Mouse (Mus musculus): ENCODE measurements around the gene Clspn.
A peak's percentile ranks its signal among the peaks of the same experiment; 100 is the strongest.

Gene Clspn

DNA sequence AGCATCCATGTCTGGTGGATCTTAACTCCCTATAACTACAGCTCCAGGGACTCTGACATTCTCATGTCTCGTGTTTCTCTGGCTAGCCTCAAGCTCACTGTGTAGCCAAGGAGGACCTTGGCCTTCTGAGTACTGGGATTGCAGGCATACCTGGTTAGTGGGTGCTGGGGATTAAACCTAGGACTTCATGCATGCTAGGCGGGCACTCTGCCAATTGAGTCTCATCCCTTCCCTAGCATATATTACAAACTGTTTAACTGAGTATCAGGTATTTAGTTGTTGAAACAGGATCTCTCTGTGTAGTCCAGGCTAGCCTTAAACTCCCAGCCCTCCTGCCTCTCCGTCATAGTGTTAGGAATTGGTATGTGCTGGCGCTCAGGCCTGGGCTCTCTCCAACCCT is 10.5 kb downstream of the Clspn start:
- no peak for DNase-seq

DNA sequence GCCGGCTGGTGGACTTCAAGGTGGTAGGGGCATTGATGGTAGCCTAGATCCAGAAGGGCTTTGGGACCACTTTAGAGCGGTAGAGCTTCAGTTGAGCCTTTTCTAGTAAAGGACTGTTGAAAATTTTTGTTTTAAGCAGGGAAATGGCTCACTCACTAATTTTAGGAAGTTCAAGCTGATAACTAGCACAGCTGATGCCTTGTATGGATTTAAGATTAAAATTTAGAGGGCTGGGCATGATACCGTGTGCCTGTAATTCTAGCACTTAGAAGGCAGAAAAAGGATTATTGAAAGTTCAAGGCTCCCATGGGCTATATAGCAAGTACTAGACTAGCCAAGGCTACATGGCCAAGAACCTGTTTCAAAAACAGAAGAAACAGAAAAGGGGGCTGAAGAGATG is 13.0 kb downstream of the Clspn start:
- DNase-seq: no peak

DNA sequence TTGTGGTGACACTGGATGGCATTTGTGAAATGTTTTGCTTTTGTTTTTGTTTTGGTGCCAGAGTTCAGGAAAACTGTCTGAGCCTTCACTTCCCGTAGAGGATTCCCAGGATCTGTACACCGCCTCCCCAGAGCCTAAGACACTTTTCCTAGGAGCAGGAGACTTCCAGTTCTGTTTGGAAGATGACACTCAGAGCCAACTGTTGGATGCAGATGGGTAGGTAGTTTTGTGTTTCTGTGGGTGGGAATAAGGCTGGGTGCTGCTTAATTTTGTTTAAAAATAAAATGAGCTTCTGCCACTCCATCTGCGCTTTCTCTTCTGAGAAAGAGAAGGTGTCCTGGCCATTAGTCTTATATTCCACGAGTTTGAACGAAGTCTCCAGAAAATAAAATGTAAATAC is 19.5 kb downstream of the Clspn start:
- no peak for DNase-seq

DNA sequence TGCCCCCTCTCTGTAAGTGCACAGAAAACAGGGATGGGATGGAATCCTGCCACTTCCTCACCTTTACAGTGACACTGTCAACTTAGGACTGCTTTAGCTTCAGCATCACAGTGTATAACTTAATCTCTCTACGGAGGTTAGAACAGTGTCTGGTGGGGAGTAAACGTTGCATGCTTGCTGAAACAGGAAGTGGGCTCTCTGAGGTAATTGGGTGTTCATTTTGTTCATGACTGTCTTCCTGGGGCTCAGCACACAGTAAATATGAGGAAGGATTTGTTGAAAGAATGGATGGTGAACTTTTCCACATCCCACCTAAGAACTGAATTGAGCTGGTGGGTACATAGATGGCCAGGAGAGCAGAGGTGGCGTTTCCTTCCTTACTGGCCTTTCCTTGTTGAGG is 21.2 kb downstream of the Clspn start:
- no peak for DNase-seq

DNA sequence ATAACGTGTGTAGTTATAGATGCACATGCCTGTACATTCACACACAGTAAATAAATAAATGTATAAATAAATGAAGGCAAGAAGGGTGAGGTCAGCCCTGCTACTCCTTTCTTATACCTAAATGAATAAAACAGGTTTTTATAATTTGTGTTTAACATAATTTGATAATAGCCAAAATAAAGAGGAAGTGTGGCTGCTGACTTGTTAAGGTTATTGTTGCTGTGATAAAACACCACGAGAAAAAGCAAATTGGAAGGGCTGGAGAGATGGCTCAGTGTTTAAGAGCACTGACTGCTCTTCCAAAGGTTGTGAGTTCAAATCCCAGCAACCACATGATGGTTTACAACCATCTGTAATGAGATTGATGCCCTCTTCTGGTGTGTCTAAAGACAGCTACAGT is 22.3 kb downstream of the Clspn start:
- DNase-seq: no peak

DNA sequence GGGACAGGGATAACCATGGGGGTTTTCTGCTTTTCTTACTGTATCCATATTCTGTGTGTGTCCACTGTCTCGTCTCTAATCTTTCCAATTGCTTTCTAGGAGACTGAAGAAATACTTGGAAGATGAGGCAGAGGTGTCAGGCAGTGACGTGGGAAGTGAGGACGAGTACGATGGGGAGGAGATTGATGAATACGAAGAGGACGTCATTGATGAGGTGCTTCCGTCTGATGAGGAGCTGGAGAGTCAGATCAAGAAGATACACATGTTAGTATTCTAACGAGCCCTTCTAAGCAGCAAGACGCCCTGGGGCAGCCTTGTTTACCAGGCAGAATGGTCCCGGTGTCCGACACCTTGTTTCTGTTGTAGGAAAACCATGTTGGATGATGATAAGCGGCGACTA is 29.0 kb downstream of the Clspn start:
- no peak for DNase-seq

DNA sequence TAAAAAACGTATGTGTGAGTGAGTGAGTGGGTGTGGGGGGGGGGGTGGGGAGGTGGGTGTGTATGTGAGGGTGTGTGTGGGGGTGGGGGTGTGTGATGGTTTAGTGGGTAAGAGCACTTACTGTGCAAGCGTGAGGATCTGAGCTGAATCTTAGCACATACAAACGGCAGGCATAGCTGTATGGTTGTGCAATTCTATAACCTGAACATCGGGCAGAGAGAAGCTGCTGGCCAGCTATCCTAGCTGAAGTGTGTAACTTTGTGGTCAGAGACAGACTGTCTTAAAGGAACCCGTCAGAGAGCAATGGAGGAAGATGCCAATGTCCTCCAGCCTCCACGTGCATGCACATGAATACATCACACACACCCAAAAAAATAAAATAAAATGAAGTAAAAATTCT is 35.3 kb downstream of the Clspn start:
- no peak for DNase-seq

DNA sequence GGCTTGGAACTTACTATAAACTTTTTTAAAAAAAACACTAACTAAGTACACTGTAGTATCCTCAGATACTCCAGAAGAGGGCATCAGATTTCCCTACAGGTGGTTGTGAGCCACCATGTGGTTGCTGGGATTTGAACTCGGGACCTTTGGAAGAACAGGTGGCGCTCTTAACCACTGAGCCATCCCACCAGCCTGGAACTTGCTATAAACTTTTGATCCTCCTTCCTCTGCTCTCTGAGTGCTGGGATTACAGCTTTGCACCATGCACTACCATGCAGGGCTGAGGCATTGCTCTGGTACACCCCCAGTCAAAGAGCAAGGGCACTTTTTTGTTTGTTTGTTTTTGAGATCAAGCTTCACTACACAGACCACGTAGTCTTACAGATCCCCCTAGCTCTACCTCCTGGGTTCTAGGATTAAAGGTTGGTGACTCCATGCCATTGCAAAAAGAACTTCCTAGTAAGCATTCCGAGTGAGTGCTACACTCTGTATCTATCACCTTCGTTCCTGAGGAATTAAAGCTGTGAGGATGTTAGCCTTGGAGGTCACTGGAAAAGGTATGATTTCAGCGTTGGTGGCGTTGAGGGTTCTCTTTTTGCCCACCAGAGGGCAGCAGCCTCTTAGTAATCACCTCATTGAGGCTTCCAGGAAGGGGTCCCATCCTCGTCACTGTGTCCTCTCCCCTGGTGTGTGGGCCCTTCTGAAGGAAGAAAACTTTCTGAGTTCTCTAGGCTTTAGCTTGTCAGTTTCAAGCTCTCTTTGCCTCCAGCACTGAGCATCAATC is 43.4 kb downstream of the Clspn start:
- DNase-seq: peak; percentile 65

DNA sequence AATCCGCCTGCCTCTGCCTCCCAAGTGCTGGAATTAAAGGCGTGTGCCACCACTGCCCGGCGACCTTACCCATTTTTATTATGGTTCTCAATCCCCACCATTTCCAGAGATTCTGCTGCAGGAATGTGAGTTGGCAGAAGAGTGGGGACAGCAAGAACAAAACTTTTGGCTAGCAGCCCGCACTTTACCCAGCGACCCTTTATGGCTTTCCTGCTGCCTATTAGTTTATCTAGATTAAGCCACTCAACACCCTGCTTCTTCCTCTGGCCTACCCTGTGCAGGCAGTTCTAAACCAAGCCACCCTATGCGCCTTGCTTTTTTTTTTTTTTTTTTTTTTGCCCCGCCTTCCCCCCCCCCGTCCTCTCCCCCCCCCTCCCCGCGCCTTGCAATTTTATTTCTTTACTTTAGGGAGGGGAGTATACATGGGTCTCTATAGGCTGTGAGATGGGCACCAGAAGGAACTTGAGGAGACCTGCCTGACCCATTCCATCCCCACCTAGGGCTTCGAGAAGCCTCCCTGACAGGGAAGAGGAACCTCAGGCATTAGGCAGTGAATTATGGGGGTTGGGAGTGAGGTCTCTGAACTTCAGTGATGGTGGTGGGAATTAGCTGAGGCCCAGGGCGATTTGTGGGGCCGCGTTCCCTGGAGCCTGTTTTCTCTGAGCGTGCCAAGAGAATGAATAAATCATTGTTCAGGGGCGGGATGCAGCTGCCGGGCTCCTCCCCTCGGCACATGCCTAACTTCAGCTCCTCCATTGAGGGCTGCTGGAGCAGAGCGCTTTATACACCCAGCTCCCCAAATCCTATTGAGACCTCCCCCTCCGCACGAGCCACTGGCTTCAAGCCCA is 45.1 kb downstream of the Clspn start:
- DNase-seq: no peak

DNA sequence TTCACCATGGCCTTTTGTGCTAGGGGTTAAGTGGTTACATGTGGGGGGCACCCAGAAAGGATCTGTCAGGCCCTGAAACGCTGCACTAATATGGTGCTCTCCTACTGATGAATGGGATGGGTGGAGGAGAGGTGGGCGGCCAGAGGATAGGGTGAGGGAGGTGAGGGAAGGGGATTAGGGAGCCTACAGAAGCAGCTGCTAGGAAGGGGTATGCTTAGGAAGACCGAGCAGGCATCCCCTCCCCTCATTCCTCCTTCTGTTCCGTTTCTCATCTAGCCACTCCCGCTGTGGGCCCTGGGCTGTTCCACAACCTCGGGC is 45.7 kb downstream of the Clspn start:
- DNase-seq: no peak

DNA sequence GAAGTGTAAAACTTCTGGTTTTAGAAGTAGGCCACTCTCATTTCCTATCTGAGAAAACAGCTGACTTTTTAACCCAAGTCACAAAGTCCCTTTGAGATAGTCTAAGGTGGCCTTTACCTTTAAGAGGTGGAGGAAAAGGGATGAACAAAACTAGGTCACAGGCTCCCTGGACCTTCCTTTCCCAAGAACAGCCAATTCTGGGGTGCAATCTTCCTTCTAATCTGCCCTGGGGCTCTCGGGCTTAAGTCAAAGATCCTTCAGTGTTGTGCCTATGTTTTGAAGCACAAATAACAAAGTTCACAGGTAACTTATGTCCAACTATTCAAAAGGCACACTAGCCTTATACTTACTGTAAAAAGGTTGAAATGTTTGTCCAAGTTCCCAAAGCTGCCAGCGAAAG is 47.4 kb downstream of the Clspn start:
- DNase-seq: no peak

DNA sequence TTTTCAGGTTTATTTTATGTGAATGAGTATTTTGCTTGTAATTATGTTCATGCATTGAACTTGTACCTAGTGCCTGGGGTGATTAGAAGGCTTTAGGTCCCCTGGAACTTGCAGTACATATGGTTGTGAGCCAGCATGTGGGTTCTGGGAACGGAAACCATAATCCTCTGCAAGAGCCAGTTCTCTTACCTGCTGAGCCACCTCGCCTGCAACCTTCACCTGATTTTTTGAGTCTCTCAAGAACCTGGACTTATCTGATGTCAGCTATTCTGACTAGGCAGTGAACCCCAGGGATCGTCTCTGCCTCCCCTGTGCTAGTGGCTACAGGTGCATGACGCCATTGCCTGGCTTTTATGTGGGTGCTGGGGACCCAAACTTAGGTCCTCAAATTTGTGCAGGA is 49.0 kb downstream of the Clspn start:
- DNase-seq: no peak

DNA sequence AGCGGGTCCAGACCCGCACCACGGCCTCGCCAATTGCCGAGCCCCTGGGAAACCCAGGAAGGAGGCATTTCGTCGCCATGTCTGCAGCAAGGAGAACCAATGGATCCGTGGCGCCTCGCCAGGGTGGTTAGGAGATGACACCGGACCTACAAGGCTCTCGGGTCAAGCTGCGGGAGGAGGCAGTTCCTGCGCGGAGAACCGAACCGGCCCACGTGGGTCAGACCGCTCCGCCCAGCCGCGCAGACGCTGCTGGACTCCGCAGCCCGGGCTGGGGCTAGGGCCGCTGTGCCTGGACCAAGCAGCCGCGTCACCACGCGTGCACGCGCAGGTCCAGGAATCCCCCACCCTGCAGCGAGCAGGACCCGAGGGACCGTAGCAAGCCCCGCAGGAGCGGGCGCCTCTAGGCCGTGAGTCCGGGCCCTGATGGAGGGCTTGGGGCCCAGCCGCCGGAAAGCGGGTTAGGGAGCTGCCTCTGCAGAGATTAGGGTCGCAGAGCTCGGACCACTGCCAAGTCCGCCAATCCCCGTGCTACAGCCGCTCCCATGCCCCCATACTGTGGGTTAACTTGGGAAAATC is 53.0 kb downstream of the Clspn start, which contains the start of gene 5730409E04Rik:
Gene 5730409E04Rik, plus strand, starts transcription at position 213 of the 576 bp plus-strand sequence.
- DNase-seq: peak; percentile 93

DNA sequence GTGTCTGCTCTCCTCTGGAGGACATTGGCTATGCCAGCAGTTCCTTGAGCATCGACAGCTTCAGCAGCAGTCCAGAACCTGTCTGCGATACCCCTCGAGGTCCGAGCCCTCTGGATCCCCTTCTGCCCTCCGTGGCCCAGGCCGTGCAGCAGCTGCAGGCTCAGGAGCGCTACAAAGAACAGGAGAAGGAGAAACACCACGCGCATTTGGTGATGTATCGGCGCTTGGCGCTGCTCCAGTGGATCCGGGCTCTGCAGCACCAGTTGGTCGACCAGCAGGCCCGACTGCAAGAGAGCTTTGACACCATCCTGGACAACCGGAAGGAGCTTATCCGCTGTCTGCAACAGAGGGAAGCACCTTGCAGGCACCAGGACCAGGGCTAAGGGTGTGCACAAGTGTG is 55.3 kb downstream of the Clspn start:
- peak; percentile 57 for DNase-seq

DNA sequence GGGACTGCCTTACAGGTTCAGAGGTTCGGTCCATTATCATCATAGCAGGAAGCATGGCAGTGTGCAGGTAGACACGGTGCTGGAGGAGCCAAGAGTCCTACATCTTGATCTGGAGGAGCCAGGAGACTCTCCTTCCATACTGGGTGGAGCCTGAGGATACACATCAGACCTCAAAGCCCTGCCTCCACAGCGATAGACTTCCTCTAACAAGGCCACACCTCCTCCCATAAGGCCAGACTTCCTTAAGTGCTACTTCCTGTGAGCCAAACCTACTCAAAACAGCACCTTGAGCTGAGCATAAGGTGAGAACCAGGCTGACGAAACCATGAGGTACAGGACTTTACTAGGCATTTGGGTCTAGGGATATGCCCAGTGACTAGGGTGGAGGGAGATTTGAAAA is 59.6 kb downstream of the Clspn start:
- DNase-seq: no peak

DNA sequence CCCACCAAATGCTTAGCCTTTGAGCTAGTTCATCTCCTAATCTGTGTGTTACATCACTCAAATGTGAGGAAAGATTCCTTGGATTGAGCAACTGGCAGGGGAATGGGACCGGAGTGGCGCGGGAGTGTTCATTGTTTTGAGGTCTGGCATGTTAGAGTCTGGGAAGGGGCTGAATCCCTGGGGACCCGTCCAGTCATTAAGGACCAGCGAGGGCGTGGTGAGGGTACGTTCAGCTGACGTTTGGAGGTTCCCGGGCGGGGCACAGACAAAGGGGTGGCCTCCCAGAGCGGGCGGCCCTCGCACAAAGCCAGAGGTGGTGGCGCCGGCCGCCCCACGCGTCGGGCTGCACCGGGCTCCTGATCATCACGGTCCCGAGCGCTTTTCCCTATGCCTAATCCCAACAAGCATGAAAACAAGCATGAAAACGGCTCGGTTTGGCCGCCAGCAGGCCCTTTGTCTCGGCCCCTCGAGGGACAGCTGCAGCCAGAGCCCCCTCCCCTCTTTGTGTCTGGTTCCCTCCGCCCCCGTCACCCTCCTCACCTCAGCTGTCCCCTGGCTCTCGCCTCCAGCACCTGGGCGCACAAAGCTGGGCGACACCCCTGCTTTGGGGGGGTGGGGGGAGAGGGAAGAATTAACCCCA is 63.1 kb downstream of the Clspn start:
- DNase-seq: no peak

DNA sequence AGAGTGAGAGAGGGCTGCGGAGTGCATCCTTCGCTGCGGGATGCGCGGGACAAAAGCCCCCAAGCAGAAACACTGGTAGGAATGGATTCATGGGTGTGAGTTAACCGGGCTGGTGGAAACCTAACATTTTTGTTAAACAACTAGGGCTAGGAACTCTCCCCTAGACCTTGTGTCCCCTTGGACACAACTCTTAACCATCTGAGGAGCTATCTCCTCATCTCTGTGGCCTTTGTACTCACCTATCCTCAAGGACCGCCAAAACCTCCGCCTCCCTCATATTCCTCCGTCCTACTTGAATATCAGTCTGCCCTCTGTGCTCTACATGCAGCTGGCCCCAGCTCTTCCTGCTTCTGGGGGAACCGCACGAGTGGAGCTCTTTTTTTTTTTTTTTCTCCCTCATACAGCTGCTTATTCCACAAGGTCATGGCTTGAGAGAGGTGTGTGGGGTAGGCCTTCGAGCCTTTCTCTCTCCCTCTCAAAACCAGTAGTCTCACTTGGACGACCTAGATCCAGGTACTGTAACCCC is 63.7 kb downstream of the Clspn start:
- no peak for DNase-seq

DNA sequence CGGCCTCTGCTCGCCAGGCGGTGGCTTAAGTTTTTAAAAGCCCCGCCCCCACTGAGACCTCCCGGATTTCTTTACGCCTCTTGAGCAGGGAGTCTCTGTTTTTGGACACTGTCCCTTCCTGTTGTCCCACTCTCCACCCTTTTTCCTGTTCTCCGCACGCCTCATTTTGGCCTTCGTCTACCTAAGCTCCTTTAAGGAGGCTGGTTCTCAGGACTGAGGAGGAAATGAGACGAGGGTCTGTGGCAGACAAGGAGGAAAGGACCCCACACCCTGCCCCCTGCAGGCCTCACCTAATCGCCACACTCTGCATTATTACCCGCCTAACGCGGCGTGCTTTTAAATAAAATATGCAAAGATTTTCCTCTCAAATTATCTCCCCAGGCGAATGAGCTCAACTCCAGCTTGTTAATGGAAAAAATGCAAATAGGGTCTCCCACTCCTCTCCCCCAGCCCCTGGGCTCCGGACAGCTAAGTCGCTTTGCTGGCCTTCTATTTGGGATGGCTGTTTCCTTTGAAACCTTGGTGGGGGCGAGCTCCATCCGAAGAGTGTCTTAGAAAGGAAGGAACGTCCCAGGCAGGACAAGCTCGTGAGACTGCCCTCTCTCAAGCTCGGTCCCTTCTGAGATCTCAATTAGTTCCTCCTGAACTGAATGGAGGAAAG is 70.4 kb downstream of the Clspn start:
- no peak for DNase-seq

DNA sequence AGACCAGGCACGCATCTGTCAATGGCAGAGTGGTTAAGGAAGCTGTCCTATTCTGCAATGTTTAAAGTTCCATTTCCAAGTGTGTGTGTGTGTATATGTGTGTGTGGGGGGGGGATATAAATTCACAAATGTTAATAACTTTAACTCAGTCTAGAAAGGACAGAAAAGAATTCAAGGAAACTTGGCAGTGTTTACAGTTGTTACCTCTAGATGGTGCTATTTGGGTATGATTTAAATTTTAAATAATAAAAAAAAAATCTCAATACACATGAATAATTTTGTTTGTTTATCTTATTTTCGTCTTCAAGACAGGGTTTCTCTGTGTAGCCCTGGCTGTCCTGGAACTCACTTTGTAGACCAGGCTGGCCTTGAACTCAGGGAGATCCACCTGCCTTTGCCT is 75.2 kb downstream of the Clspn start:
- no peak for DNase-seq

DNA sequence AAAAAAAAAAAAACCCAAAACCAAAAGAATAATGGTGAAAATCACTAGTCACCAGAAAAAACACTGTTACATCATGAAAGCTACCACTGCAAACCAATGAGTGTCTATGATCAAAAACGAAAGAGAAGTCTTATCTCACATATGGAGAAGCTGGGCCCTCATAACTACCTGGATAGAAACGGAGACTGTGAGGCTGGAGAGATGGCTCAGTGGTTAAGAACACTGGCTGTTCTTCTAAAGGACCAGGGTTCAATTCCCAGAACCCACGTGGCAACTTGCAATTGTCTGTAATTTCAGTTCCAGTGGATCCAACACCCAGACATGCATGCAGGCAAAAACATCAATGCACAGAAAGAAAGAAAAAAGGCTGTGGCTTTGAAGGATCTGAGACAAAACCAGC is 75.9 kb downstream of the Clspn start:
- DNase-seq: no peak

DNA sequence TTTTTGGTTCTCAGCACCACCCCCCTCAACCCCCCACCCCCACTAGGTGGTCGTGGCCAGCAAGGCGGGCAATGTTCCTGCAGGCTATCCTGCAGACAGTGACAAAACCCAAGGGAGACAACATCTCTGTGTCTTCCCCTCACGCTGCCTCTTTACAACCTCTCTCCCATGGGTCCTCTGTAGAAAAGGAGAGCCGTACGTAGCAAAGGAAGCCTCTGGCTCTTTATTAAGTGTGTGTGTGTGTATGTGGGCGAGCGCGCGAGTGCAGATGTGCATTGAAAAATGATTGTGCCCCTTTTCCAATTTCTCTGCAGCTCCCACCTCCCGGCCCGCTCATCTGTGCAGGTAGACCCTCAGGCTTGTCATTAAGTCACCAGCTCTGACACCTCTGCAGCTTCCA is 79.6 kb downstream of the Clspn start:
- no peak for DNase-seq

DNA sequence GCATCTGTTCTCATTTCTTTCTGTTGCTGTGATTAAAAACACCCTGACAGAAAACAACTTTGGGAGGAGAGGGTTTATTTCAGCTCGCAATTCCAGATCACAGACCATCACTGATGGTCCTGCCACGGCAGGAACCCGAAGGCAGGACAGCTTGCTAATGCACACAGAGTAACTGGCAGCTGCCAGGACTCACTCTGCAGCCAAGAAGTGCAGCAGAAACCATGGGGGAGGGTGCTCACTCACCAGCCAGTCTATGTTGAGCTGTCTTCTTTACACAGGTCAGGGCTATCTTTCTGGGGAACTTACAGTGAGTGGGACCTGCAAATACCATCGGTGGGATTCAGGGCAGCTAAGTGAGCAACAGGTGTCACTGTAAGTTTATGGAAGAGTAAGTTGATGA is 80.7 kb downstream of the Clspn start:
- DNase-seq: no peak

DNA sequence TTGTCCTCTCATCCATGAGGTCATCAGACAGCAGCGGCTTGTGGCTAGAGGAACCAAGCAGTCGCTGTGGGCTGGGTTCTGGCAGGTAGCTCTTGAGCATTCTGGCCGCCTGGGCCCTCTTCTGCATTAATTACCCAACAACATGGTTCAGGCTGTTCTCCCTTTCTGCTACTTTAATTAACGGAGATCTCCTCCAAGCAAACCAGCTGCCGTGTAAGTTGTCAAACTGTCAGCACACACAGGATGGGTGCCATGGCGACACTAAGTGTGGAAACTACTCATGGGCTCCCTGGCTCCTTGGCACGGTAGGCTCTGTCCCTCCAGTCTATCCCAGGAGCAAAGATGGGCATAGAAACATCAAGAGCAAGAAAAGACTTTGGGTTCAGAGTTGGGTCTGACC is 82.6 kb downstream of the Clspn start:
- DNase-seq: no peak
